Mouse (Mus musculus) C2C12 (cell line): Measurements from ENCODE around the gene Polr2e.

Source experiments
- CEBPB ChIP-seq: IDR thresholded peaks from one replicate; pipeline ENCODE4 v1.6.1; 2011; ENCODE audit warnings: low read depth, mild to moderate bottlenecking, control low read depth, moderate library complexity
- CTCF ChIP-seq: IDR thresholded peaks from one replicate; pipeline ENCODE4 v1.5.1; 2011; ENCODE audit not compliant: control insufficient read depth, insufficient read depth, insufficient read length
- FOSL1 ChIP-seq: IDR thresholded peaks from one replicate; pipeline ENCODE4 v1.8.0; 2011; ENCODE audit warnings: mild to moderate bottlenecking, low read length; ENCODE audit not compliant: poor library complexity, insufficient read depth, severe bottlenecking
- MAX ChIP-seq: IDR thresholded peaks from one replicate; pipeline ENCODE4 v1.6.1; 2011; ENCODE audit warnings: mild to moderate bottlenecking, control low read depth
- MYOD1 ChIP-seq: IDR thresholded peaks from one replicate; pipeline ENCODE4 v1.6.1; 2011; ENCODE audit warnings: low read depth; ENCODE audit not compliant: control insufficient read depth, insufficient read length
- USF1 ChIP-seq: IDR thresholded peaks from one replicate; pipeline ENCODE4 v1.6.1; 2011; ENCODE audit warnings: low read depth, mild to moderate bottlenecking, control low read depth, moderate library complexity

DNA sequence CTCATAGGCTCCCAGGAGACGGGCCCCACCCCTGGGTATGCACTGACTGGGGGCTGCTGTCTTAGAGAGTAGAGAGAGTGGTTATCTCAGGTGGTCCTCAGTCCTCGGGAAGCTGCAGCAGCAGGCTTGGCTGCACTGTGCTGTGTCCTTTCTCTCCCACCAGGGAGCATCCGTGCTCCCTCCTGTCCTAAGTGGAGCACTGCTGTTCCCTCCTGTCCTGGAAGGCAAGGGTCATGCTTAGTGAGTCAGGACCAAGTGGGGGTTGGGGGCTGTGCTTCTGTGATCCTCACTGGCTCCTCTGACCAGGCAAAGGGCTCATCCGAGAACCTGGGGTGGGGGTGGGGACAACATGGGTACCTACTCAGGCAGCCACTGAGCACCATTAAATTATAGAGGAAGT lies 49.6 kb upstream of the Polr2e start:
- TF ChIP-seq CTCF (no peak), MAX (no peak), CEBPB (no peak), USF1 (no peak), FOSL1 (no peak), MYOD1 (no peak)
